Mouse (Mus musculus): ENCODE data around the gene Usp54. TPM values are rescaled to one million over a fixed set of nuclear protein-coding genes. Genes with fewer than 3 reads are reported as not detected.
A peak's percentile ranks its signal among the peaks of the same experiment; 100 is the strongest.
"Not testable (repeated sequence)": the region's sequence is repeated elsewhere in the genome, so short reads cannot be mapped to it uniquely, and the experiment has no call there.

The Usp54 gene
- polyA plus RNA-seq, 1 experiment from 2014 or later: 6.6 TPM

DNA sequence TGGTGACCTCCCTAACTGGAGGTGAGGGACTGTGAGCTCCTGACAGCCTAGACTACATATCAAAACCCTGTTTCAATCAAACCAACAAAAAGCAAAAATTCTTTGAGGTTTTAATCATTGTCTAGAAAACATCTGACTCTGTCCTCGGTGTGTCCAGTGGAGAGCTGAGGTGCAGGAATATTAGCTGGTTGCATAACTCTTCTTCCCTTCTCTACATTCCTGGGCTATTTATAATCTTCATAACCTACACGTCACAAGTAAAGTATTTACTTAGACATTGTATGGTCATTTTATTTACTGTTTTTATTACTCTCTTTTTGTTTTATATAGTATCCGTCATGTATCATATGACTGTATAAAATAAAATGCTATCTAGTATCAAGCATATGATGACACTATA is 31.3 kb downstream of the Usp54 start:
- 64% methylated on average over 3 of the region's 3 CpGs for WGBS
- H3K9ac ChIP-seq: no peak overlapping the region
- H3K9me3 ChIP-seq (replicated peaks): no peaks in the 10 kb centered on the region
- H3K4me2 ChIP-seq (replicated peaks): no peak overlapping the region
- 0 out of 2 replicates have a peak, but pooled peaks cover 6% of the 10 kb centered on the region for H3K36me3 ChIP-seq
- no peaks in the 10 kb centered on the region for H3K27me3 ChIP-seq
- no peak for ATAC-seq (ENCODE audit: insufficient number of reproducible peaks, low FRiP score, low TSS enrichment, low read depth)
- no peak overlapping the region for H3K4me3 ChIP-seq (replicated peaks)
- 0 out of 2 replicates have a peak overlapping the region, but pooled peaks have one; percentile 22 for H3K27ac ChIP-seq (replicated peaks)
- 0 out of 2 replicates have a peak, but pooled peaks cover 5% of the 10 kb centered on the region for H3K4me1 ChIP-seq

DNA sequence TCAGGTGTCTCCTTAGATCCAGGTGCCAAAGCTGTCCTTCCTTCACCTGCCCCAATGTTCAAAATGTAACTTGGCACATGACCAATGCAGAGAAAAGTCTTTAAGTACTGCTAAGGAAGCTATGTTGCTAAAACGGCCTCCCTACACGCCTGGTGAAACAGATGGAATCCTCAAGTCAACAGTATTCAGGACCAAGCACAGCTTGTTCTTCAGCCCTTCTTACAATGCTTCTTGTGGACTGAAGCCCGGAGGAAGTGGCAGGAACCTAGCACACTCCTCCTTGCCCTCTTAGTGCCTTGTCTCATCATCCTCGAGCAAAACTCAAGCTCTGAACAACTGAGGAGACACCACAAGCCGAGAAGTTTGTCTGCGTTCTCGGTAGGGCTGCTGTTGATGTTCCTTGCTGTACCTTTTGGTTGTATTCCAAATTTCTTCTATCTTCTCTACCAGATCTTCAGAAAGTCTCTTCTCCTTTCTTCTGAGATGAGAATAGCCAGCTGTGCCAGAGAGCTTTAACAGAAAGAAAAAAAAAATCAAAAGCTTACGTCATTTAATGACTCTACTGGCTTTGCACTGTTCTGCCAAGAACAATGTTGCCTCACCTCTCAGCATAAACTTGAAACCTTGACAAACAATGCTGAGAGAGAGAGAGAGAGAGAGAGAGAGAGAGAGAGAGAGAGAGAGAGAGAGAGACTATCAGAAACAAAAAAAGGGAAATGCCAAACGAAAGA is 33.3 kb downstream of the Usp54 start:
- H3K9ac ChIP-seq: no peak overlapping the region
- no peak for ATAC-seq (ENCODE audit: insufficient number of reproducible peaks, low FRiP score, low TSS enrichment, low read depth)
- no peaks in the 10 kb centered on the region for H3K27me3 ChIP-seq
- H3K4me2 ChIP-seq (replicated peaks): no peak overlapping the region
- H3K4me3 ChIP-seq (replicated peaks): no peak overlapping the region
- H3K36me3 ChIP-seq: 0 out of 2 replicates have a peak, but pooled peaks cover 6% of the 10 kb centered on the region
- peak overlapping the region; percentile 73 for H3K27ac ChIP-seq (replicated peaks)
- no peaks in the 10 kb centered on the region for H3K9me3 ChIP-seq (replicated peaks)
- H3K4me1 ChIP-seq: 0 out of 2 replicates have a peak, but pooled peaks cover 5% of the 10 kb centered on the region
- 65% methylated on average over 9 of the region's 9 CpGs for WGBS

DNA sequence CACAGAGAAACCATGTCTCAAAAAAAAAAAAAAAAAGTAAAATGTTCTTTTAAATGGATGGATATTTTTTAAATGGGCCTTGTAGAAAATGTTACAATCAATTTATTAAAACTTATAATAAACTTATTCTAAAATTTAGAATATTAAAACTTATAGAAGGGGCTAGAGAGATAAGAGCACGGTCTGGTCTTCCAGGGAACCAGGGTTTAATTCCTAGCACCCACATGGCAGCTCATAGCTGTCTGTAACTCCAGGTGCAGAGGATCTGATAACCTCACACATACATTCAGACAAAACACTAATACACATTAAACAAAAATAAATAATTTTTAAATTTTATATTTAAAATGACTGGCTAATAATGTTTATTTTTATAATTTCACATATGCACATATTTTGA is 39.6 kb downstream of the Usp54 start:
- no peaks in the 10 kb centered on the region for H3K4me1 ChIP-seq
- no peak for ATAC-seq (ENCODE audit: insufficient number of reproducible peaks, low FRiP score, low TSS enrichment, low read depth)
- no peak overlapping the region for H3K9ac ChIP-seq
- no peak overlapping the region for H3K4me2 ChIP-seq (replicated peaks)
- no peaks in the 10 kb centered on the region for H3K9me3 ChIP-seq (replicated peaks)
- H3K4me3 ChIP-seq (replicated peaks): no peak overlapping the region
- WGBS: 98% methylated on average over 1 of the region's 1 CpGs
- no peak overlapping the region for H3K27ac ChIP-seq (replicated peaks)
- H3K27me3 ChIP-seq: no peaks in the 10 kb centered on the region
- no peaks in the 10 kb centered on the region for H3K36me3 ChIP-seq

DNA sequence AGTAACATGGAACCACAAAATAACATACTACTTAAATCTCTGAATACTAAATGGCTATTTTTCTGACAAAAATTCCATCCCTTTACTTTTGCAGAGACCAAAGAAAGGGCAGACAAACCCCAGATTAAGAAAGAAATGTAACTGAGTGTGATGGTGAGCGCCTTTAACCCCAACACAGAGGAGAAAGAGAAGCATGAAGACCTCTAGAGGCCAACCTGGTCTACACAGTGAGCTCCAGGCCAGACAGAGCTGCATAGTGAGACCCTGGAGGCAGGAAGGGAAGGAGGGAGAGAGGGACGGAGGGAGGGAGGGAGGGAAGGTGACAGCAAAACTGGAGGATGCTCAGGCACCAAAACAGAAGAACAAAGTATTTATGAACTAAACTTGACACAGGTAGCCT is 40.7 kb downstream of the Usp54 start:
- Histone ChIP-seq H3K27ac (replicated peaks) (no peak overlapping the region), H3K4me2 (replicated peaks) (no peak overlapping the region), H3K36me3 (no peaks in the 10 kb centered on the region), H3K4me3 (replicated peaks) (no peak overlapping the region), H3K9ac (no peak overlapping the region), H3K4me1 (no peaks in the 10 kb centered on the region), H3K27me3 (no peaks in the 10 kb centered on the region), H3K9me3 (replicated peaks) (no peaks in the 10 kb centered on the region)
- 48% methylated on average over 2 of the region's 2 CpGs for WGBS
- ATAC-seq (ENCODE audit: insufficient number of reproducible peaks, low FRiP score, low TSS enrichment, low read depth): no peak

DNA sequence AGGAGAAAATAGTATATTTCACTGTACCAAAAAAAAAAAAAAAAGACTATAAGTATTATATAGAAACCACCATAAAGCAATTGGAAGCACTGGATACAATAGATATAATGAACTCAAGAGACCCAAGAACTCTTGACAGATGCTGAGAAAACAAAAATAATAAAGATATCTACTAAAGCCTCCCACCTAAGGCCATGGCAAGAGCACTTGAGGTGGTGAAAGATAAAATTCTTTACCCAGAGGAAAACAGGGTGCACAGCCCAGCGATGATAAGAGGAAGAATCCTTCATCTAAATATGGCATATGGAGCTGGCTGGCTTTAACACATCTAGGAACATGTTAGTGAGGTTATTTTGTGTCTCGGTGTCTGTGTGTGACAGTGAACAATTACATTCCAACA is 41.3 kb downstream of the Usp54 start:
- WGBS: 78% methylated on average over 2 of the region's 2 CpGs
- H3K27ac ChIP-seq (replicated peaks): no peak overlapping the region
- no peak overlapping the region for H3K9ac ChIP-seq
- H3K9me3 ChIP-seq (replicated peaks): no peaks in the 10 kb centered on the region
- H3K27me3 ChIP-seq: no peaks in the 10 kb centered on the region
- H3K36me3 ChIP-seq: no peaks in the 10 kb centered on the region
- no peaks in the 10 kb centered on the region for H3K4me1 ChIP-seq
- H3K4me3 ChIP-seq (replicated peaks): no peak overlapping the region
- no peak overlapping the region for H3K4me2 ChIP-seq (replicated peaks)
- ATAC-seq (ENCODE audit: insufficient number of reproducible peaks, low FRiP score, low TSS enrichment, low read depth): no peak

DNA sequence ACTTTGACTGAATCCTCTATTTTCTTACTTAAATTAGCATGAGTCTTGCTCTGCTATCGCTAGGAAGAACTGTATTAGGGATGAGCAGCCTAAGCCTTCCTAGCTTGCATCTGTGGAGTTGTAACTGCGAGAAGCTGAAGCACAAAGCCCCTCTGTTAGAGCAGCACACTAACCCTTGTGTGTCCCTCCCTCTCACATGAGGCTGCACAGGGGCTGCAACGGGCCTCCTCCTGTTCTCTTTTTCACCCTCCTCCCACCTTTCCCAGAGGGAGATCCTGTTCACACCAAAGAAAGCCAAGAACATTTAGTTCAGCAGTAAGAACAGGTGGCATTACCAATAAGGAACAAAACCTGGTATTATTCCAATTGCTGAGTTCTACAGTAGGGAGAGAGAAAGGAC is 45.1 kb downstream of the Usp54 start:
- WGBS: 30% methylated on average over 3 of the region's 3 CpGs
- no peak overlapping the region for H3K9ac ChIP-seq
- no peaks in the 10 kb centered on the region for H3K27me3 ChIP-seq
- no peaks in the 10 kb centered on the region for H3K9me3 ChIP-seq (replicated peaks)
- H3K4me2 ChIP-seq (replicated peaks): no peak overlapping the region
- H3K4me3 ChIP-seq (replicated peaks): no peak overlapping the region
- H3K36me3 ChIP-seq: no peaks in the 10 kb centered on the region
- no peak overlapping the region for H3K27ac ChIP-seq (replicated peaks)
- H3K4me1 ChIP-seq: no peaks in the 10 kb centered on the region
- ATAC-seq (ENCODE audit: insufficient number of reproducible peaks, low FRiP score, low TSS enrichment, low read depth): no peak

DNA sequence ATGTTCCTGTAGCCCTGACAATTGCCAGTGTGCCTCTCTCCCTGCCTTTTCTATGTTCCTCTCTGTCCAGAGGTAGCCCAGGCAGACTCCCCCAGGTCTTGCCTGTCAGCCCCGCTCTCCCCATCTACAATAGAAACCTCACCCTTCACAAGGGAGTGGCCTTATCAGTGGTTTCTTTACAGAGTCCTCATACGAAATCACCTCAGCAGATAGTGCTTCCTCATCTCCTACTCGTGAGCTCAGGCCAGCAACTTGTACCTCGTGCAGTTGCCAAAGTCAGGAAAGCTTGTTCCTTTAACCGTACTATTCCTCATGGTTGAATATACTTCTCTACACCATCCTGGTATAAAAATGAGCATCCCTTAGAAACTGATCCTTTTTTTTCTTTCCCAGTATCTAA is 53.4 kb downstream of the Usp54 start:
- H3K4me2 ChIP-seq (replicated peaks): no peak overlapping the region
- H3K4me1 ChIP-seq: no peaks in the 10 kb centered on the region
- no peak for ATAC-seq (ENCODE audit: insufficient number of reproducible peaks, low FRiP score, low TSS enrichment, low read depth)
- H3K4me3 ChIP-seq (replicated peaks): no peak overlapping the region
- H3K27ac ChIP-seq (replicated peaks): no peak overlapping the region
- peaks cover 15% of the 10 kb centered on the region for H3K36me3 ChIP-seq
- H3K9ac ChIP-seq: no peak overlapping the region
- 76% methylated on average over 5 of the region's 5 CpGs for WGBS
- H3K9me3 ChIP-seq (replicated peaks): no peaks in the 10 kb centered on the region
- no peaks in the 10 kb centered on the region for H3K27me3 ChIP-seq

DNA sequence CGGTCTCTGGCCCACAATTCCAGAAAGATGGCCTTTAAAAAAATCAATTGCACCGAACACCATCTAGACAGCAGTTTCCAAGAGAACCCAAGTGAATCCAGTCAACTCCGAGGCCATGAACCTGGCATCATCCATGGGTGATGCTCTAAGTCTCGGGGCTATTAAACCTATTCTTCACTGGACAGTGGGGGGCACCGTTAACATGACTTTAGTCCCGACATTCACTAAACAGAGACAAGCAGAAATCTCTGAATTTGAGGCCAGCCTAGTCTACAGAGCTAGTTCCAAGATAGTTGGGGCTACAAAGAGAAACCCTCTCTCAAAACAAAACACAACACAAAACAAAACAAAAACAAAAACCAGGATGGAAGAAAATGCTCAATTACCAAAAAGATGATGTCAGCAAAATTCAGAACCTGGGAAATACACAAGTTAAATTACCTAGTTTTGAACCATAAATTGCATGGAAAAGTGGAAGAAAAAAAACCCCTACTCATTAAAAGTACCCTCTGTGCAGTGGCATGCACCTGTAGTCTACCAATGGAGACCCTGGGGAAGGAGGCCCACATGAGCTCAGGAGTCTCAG is 61.9 kb downstream of the Usp54 start:
- ATAC-seq (ENCODE audit: insufficient number of reproducible peaks, low FRiP score, low TSS enrichment, low read depth): no peak
- 78% methylated on average over 6 of the region's 6 CpGs for WGBS
- H3K4me2 ChIP-seq (replicated peaks): no peak overlapping the region
- H3K36me3 ChIP-seq: peaks cover 27% of the 10 kb centered on the region
- H3K4me3 ChIP-seq (replicated peaks): no peak overlapping the region
- H3K9me3 ChIP-seq (replicated peaks): no peaks in the 10 kb centered on the region
- no peak overlapping the region for H3K9ac ChIP-seq
- H3K27ac ChIP-seq (replicated peaks): no peak overlapping the region
- H3K4me1 ChIP-seq: no peaks in the 10 kb centered on the region
- H3K27me3 ChIP-seq: no peaks in the 10 kb centered on the region

DNA sequence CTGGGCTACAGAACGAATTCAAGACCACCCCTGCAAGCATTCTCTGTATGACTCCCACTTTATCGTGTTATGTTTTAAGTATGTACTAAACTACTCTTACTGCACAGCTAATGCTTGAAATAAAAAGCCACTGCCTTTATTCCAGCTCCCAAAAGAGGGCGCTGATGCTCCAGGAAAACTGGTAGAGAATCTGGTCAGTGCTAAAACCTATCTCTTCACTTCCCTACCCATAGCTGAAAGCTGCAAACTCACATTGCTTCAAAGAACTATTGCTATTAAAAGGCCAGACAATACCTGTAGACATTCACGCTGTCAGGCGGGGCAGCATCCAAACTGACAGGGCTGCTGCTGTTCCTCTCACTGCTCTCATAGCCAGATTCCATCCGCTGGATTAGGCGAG is 64.7 kb downstream of the Usp54 start:
- Histone ChIP-seq H3K9ac (no peak overlapping the region), H3K4me1 (no peaks in the 10 kb centered on the region), H3K27me3 (no peaks in the 10 kb centered on the region), H3K36me3 (peaks cover 23% of the 10 kb centered on the region), H3K4me2 (replicated peaks) (no peak overlapping the region), H3K4me3 (replicated peaks) (no peak overlapping the region), H3K27ac (replicated peaks) (no peak overlapping the region), H3K9me3 (replicated peaks) (no peaks in the 10 kb centered on the region)
- ATAC-seq (ENCODE audit: insufficient number of reproducible peaks, low FRiP score, low TSS enrichment, low read depth): no peak
- WGBS: 45% methylated on average over 7 of the region's 7 CpGs

DNA sequence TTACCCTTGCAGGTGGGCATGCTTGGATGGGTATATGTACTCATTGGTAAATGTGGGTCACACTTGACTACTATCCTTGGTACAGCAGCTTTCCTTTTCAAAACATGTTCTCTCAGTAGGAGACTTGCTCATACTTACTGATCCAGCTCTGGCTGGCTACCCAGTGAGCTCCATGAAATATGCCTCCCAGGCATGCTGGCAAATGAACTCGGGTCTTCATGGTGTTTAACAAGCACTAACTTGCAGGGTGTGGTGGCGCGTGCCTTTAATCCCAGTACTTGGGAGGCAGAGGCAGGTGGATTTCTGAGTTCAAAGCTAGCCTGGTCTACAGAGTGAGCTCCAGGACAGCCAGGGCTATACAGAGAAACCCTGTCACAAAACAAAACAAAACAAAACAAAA is 67.7 kb downstream of the Usp54 start:
- H3K9me3 ChIP-seq (replicated peaks); H3K9ac ChIP-seq; H3K4me3 ChIP-seq (replicated peaks); H3K4me1 ChIP-seq; H3K27ac ChIP-seq (replicated peaks); H3K4me2 ChIP-seq (replicated peaks); ATAC-seq (ENCODE audit: insufficient number of reproducible peaks, low FRiP score, low TSS enrichment, low read depth); H3K27me3 ChIP-seq: not testable (repeated sequence)
- 79% methylated on average over 3 of the region's 3 CpGs for WGBS
- peaks cover 38% of the 10 kb centered on the region for H3K36me3 ChIP-seq

DNA sequence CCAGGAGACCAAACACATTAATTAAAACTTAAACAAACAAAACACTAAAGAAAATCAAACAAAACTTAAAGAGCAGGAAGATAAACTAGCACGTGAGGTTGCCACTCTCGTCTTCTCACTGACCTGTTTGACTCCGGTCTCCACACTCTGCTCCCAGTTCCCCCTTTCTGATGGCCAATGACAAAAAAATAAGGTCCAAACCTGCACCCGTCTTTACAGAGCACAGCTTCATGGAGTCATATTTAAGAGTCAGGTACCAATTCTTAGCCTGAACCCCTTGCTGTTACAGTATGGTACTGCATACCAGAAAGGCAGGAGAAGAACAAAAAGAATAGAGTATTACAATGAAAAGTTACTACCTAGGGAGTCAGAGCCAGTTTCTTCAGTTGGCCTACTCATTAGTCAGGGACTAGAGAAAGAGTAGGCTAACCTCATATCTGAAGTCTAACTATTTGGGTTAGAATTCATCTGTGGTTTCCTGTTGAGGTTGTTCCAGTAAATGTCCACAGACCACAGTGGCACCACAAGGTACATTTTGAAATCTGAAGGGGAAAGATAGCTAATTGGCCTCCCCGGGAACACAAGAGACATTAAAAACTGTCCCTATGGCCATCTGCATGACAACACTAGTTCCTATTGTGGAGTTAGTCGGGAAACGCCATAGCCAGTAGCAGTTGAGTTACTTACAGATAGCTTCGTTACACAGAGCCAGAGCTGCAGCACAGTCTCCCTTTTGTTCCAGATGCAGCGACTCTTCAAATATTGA is 75.4 kb downstream of the Usp54 start:
- Histone ChIP-seq H3K27ac (replicated peaks) (no peak overlapping the region), H3K9ac (no peak overlapping the region), H3K9me3 (replicated peaks) (no peaks in the 10 kb centered on the region), H3K4me3 (replicated peaks) (no peak overlapping the region), H3K4me1 (no peaks in the 10 kb centered on the region), H3K4me2 (replicated peaks) (no peak overlapping the region), H3K27me3 (no peaks in the 10 kb centered on the region), H3K36me3 (peaks cover 46% of the 10 kb centered on the region)
- WGBS: 74% methylated on average over 9 of the region's 9 CpGs
- ATAC-seq (ENCODE audit: insufficient number of reproducible peaks, low FRiP score, low TSS enrichment, low read depth): no peak

Measured in embryonic facial prominence, embryonic 15.5 days (tissue).